Mouse (Mus musculus): ENCODE results near the gene Maged1. TPM values are rescaled to one million over a fixed set of nuclear protein-coding genes. Genes with fewer than 3 reads are reported as not detected.
A peak's percentile ranks its signal among the peaks of the same experiment; 100 is the strongest.

Maged1 gene
- polyA plus RNA-seq (2012; rRNA removed) (49.6 and 53.2 TPM in 2 replicates), polyA plus RNA-seq (2014; fragmentation: Nextera tagmentation; extraction: Ambion mirVana) (64.6 and 71.0 TPM in 2 replicates)

- Histone ChIP-seq H3K27ac (no peak within 1 kb of the TSS), H3K9ac (replicated peaks) (peak within 1 kb of the TSS; percentile 48), H3K9me3 (ENCODE audit: control insufficient read depth, low read length) (no peaks in the 10 kb centered on the region), H3K36me3 (replicated peaks; ENCODE audit: control insufficient read depth, insufficient read depth, low read depth) (no peaks in the 10 kb centered on the region), H3K27me3 (ENCODE audit: control insufficient read depth, insufficient read depth, low read length) (peaks cover 16% of the 10 kb centered on the region), H3K4me1 (replicated peaks; ENCODE audit: control insufficient read depth in 2 of 2, insufficient read depth in 2 of 2, low read length in 1 of 2) (no peaks in the 10 kb centered on the region), H3K4me2 (ENCODE audit: low read depth) (peak within 1 kb of the TSS; percentile 71), H3K4me3 (ENCODE audit: insufficient read depth in 1 of 2, low read depth in 2 of 2, low read length in 2 of 2) (peak within 1 kb of the TSS; percentile 57 to 66)
- ATAC-seq (ENCODE audit: insufficient read depth) (peak; percentile 80), DNase-seq (ENCODE audit: low read depth in 3 of 3, low spot score in 3 of 3) (peak; percentile 51 to 55 (median 51))
- TF ChIP-seq CTCF (IDR thresholded peaks at IDR 0.05; ENCODE audit: low read depth) (no peak), EP300 (IDR thresholded peaks at IDR 0.05; ENCODE audit: low read depth) (no peak)
- 18% methylated on average over 31 of the region's 32 CpGs for WGBS (ENCODE audit: insufficient replicate concordance)
These were observed at the start of gene Maged1 for GRCm38 (mm10) chrX:94541918-94542355. Maged1 (minus strand) TSS chrX:94542143.

- no peak for DNase-seq (ENCODE audit: low read depth in 3 of 3, low spot score in 3 of 3)
- Histone ChIP-seq H3K4me1 (replicated peaks; ENCODE audit: control insufficient read depth in 2 of 2, insufficient read depth in 2 of 2, low read length in 1 of 2) (no peaks in the 10 kb centered on the region), H3K27ac (no peak overlapping the region), H3K27me3 (ENCODE audit: control insufficient read depth, insufficient read depth, low read length) (no peaks in the 10 kb centered on the region), H3K4me3 (ENCODE audit: insufficient read depth in 1 of 2, low read depth in 2 of 2, low read length in 2 of 2) (no peak overlapping the region), H3K9ac (replicated peaks) (no peak overlapping the region), H3K9me3 (ENCODE audit: control insufficient read depth, low read length) (no peaks in the 10 kb centered on the region), H3K36me3 (replicated peaks; ENCODE audit: control insufficient read depth, insufficient read depth, low read depth) (no peaks in the 10 kb centered on the region), H3K4me2 (ENCODE audit: low read depth) (no peak overlapping the region)
- no peak for ATAC-seq (ENCODE audit: insufficient read depth)
- TF ChIP-seq CTCF (IDR thresholded peaks at IDR 0.05; ENCODE audit: low read depth) (no peak), EP300 (IDR thresholded peaks at IDR 0.05; ENCODE audit: low read depth) (no peak)
- WGBS (ENCODE audit: insufficient replicate concordance) = 33% methylated on average over 1 of the region's 1 CpGs
These were observed 38.3 kb upstream of the Maged1 start for GRCm38 (mm10) chrX:94580251-94580650.

DNA sequence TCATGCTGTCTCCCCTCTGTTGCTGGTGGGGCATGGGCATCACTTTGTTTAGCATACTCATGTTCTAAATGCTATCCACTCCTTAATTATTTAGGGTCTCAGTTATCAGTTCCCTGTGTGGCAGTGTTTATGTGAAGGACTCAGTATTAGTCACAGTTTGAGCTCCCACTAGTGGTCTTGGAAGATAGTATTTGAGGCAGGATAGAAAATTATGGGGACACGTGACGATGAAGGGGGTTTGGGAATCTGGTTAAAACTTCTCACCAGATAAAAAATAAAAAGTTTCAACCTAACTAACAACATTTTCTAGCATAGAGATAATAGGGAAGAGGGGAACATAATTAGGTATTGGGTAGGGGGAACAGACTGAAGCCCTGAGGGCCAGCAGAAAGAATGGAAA lies 22.8 kb upstream of the Maged1 start:
- H3K9ac ChIP-seq (replicated peaks) = no peak overlapping the region
- DNase-seq (ENCODE audit: low read depth in 3 of 3, low spot score in 3 of 3) (no peak), ATAC-seq (ENCODE audit: insufficient read depth) (no peak)
- H3K36me3 ChIP-seq (replicated peaks; ENCODE audit: control insufficient read depth, insufficient read depth, low read depth) = no peaks in the 10 kb centered on the region
- H3K27ac ChIP-seq = no peak overlapping the region
- TF ChIP-seq EP300 (IDR thresholded peaks at IDR 0.05; ENCODE audit: low read depth) (no peak), CTCF (IDR thresholded peaks at IDR 0.05; ENCODE audit: low read depth) (no peak)
- H3K27me3 ChIP-seq (ENCODE audit: control insufficient read depth, insufficient read depth, low read length) = no peaks in the 10 kb centered on the region; the same call in 1 of the 2 replicates
- H3K4me3 ChIP-seq (ENCODE audit: insufficient read depth in 1 of 2, low read depth in 2 of 2, low read length in 2 of 2) = no peak overlapping the region
- H3K4me1 ChIP-seq (replicated peaks; ENCODE audit: control insufficient read depth in 2 of 2, insufficient read depth in 2 of 2, low read length in 1 of 2) = no peaks in the 10 kb centered on the region
- H3K9me3 ChIP-seq (ENCODE audit: control insufficient read depth, low read length) = no peaks in the 10 kb centered on the region
- 57% methylated on average over 2 of the region's 2 CpGs for WGBS (ENCODE audit: insufficient replicate concordance)
- H3K4me2 ChIP-seq (ENCODE audit: low read depth) = no peak overlapping the region

DNA sequence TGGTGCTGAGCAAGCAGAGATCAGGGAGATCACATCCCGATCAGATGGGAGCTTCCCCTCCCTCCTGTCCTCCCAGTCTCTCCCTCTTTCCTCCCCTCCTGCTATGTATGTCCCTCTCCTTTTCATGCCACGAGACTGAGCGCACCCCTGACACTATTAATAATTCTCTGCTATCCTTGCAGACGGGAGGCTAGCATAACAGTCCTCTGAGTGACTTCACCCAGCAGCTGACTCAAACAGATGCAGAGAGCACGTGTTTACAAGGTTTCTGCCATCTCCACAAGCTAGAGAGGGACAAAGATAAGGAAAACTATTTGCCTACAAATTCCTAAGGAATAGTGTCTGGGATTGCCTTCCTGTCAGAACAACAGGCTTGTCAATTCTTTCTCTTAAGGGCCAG lies 20.4 kb upstream of the Maged1 start:
- 22% methylated on average over 5 of the region's 5 CpGs for WGBS (ENCODE audit: insufficient replicate concordance)
- TF ChIP-seq CTCF (IDR thresholded peaks at IDR 0.05; ENCODE audit: low read depth) = no peak
- TF ChIP-seq EP300 (IDR thresholded peaks at IDR 0.05; ENCODE audit: low read depth) = no peak
- no peak overlapping the region for H3K4me3 ChIP-seq (ENCODE audit: insufficient read depth in 1 of 2, low read depth in 2 of 2, low read length in 2 of 2)
- H3K4me2 ChIP-seq (ENCODE audit: low read depth) = no peak overlapping the region
- DNase-seq (ENCODE audit: low read depth in 3 of 3, low spot score in 3 of 3) = no peak
- no peak overlapping the region for H3K9ac ChIP-seq (replicated peaks)
- no peaks in the 10 kb centered on the region for H3K36me3 ChIP-seq (replicated peaks; ENCODE audit: control insufficient read depth, insufficient read depth, low read depth)
- no peaks in the 10 kb centered on the region; the same call in 1 of the 2 replicates for H3K27me3 ChIP-seq (ENCODE audit: control insufficient read depth, insufficient read depth, low read length)
- no peaks in the 10 kb centered on the region for H3K9me3 ChIP-seq (ENCODE audit: control insufficient read depth, low read length)
- no peak overlapping the region for H3K27ac ChIP-seq
- no peaks in the 10 kb centered on the region for H3K4me1 ChIP-seq (replicated peaks; ENCODE audit: control insufficient read depth in 2 of 2, insufficient read depth in 2 of 2, low read length in 1 of 2)
- ATAC-seq (ENCODE audit: insufficient read depth) = no peak

DNA sequence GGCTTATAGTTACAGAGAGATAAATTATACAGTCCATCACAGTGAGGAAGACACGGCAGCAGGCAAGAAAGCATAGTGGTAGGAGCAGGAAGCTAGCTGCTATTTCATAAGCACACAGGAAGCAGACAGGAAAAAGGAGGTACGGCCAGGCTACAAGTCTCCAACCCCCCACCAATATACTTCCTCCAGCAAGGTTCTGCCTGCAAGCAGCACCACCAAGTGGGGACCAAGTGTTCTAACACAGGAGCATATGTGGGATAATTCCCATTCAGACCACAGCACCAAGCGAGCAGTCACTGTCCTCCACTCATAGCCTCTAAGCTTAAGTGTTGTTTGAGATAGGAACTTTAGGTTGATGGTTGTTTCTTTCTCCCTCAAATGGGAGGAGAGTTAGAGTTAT lies 6.3 kb upstream of the Maged1 start:
- no peak overlapping the region for H3K9ac ChIP-seq (replicated peaks)
- 33% methylated on average over 3 of the region's 3 CpGs for WGBS (ENCODE audit: insufficient replicate concordance)
- no peak for ATAC-seq (ENCODE audit: insufficient read depth)
- no peaks in the 10 kb centered on the region for H3K4me1 ChIP-seq (replicated peaks; ENCODE audit: control insufficient read depth in 2 of 2, insufficient read depth in 2 of 2, low read length in 1 of 2)
- no peak overlapping the region for H3K27ac ChIP-seq
- no peaks in the 10 kb centered on the region for H3K36me3 ChIP-seq (replicated peaks; ENCODE audit: control insufficient read depth, insufficient read depth, low read depth)
- no peak overlapping the region for H3K4me3 ChIP-seq (ENCODE audit: insufficient read depth in 1 of 2, low read depth in 2 of 2, low read length in 2 of 2)
- H3K4me2 ChIP-seq (ENCODE audit: low read depth) = no peak overlapping the region
- no peaks in the 10 kb centered on the region for H3K27me3 ChIP-seq (ENCODE audit: control insufficient read depth, insufficient read depth, low read length)
- TF ChIP-seq EP300 (IDR thresholded peaks at IDR 0.05; ENCODE audit: low read depth) = no peak
- peak; percentile 43 for TF ChIP-seq CTCF (IDR thresholded peaks at IDR 0.05; ENCODE audit: low read depth)
- no peaks in the 10 kb centered on the region for H3K9me3 ChIP-seq (ENCODE audit: control insufficient read depth, low read length)
- no peak for DNase-seq (ENCODE audit: low read depth in 3 of 3, low spot score in 3 of 3)

Data from liver, embryonic 14.5 days (tissue).